Mouse (Mus musculus) large intestine, adult 2 months (tissue): ENCODE data around the gene Ache. TPM values are rescaled to one million over a fixed set of nuclear protein-coding genes. Genes with fewer than 3 reads are reported as not detected.

ENCODE experiments used
- DNase-seq: peaks from one replicate; pipeline ENCODE4 v3.0.0-alpha.2; 2012; ENCODE audit warnings: low read depth, low spot score
- WGBS: fragments of 180-500 bp; shearing (Covaris S2); methylation state at CpG from one replicate; pipeline ENCODE4 v1.1.7; 2018; 5-methylcytosine and 5-hydroxymethylcytosine counted together
- polyA plus RNA-seq: library from polyadenylated mRNA; depleted of rRNA; stranded (reverse); fragments of >200 nt; gene quantifications from 2 replicates; pipeline ENCODE4 v1.2.3, GENCODE M21; 2012

Ache gene
- polyA plus RNA-seq, 1 experiment = 5.2 TPM

DNA sequence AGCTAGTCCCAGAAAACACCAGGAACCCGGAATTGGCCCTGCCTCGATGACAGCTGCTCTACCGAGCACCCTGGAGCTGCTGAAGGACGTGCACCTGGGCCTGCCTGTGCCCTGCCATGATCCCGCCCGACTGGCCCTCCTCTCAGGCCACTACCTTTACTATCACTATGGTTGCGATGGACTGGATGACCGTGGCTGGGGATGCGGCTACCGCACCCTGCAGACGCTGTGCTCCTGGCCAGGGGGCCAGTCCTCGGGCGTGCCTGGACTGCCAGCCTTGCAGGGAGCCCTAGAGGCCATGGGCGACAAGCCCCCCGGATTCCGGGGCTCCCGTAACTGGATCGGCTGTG, 7.4 kb downstream of the Ache start:
- no peak for DNase-seq
- WGBS = 9% methylated on average over 18 of the region's 18 CpGs

DNA sequence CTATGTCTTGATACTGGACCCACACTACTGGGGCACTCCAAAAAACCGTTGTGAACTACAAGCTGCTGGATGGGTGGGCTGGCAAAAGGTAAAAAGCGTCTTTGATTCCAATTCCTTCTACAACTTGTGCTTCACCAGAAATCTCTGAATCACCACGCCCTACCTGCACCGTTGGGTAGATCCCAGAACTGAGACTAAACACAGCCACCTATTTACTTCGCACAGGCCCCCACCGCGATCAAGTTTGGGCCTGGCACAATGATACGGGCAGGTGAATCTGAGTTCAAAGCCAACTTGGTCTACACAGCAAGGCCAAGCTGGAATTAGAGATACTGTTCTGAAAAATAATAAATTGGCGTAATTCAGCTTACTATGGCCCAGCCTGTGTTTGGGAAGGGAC, 8.0 kb downstream of the Ache start:
- WGBS = 68% methylated on average over 9 of the region's 9 CpGs
- no peak for DNase-seq

- no peak for DNase-seq
- 90% methylated on average over 15 of the region's 15 CpGs for WGBS
Measured at GRCm38 (mm10) chr5:137295712-137296111, 8.4 kb downstream of the Ache start.

GRCm38 (mm10) chr5:137297126-137297525, 9.8 kb downstream of the Ache start:
- 91% methylated on average over 14 of the region's 14 CpGs for WGBS
- no peak for DNase-seq

DNA sequence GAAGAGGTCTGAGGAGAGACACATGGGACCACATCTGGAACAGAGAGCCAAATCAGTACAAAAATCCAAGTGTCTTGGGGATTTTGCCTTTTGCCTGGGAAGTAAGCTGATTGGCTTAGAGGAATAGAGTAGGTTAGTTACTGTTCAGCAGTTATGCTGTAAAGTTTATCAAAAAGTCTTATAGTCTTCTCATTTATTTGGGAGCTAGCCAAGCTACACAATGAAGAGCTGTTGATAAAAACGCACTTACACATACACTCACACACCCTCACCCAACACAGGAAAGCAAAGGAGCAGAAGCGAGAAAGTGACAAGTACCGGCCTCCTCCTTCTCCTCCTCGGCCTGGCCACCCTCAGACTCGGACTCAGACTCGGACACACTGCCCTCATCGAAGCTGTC, 11.9 kb downstream of the Ache start:
- DNase-seq = no peak
- WGBS = 59% methylated on average over 7 of the region's 7 CpGs

- DNase-seq = no peak
- WGBS = 77% methylated on average over 21 of the region's 21 CpGs
Measured at GRCm38 (mm10) chr5:137301253-137301652, 13.9 kb downstream of the Ache start.

- 86% methylated on average over 4 of the region's 4 CpGs for WGBS
- DNase-seq = no peak
Measured at GRCm38 (mm10) chr5:137303609-137304008, 16.3 kb downstream of the Ache start.

DNA sequence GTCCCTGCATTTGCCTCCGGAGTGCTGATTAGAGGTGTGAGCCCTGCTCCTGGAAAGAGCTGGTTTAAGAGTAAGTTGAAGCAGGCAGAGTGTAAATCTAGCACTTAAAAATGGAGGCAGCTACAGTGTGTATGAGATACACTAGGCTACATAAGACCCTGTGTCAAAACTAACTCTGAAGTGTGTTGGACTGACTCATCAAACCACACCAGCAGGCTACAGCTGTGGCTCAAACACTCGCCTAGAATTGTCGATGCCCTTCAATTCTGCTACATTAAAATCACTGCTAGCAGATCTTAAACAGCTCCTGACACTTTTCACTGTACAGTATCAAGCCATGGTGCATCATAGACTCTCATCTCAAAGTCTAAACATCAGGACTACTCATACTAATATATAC, 16.8 kb downstream of the Ache start:
- WGBS = 54% methylated on average over 3 of the region's 3 CpGs
- DNase-seq = no peak

DNA sequence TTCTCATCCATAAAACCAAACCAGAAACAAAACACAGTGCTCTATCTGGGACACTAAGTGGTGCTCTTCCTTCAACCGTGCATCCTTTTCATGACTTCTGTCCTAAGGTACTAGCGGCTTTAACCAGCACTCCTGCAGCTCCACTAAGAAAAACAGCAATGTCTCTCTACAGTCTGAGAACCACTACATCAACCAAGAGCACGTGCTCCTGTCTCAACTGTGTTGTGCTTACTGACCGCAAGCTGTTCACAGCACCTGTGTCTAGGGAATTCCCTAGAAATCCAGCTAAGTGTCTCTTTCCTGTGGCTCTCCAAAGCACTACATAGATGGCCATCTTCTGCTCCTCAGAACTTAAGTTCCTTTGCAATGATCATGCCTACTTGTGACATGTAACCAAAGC, 17.5 kb downstream of the Ache start:
- 37% methylated on average over 4 of the region's 4 CpGs for WGBS
- DNase-seq = no peak

DNA sequence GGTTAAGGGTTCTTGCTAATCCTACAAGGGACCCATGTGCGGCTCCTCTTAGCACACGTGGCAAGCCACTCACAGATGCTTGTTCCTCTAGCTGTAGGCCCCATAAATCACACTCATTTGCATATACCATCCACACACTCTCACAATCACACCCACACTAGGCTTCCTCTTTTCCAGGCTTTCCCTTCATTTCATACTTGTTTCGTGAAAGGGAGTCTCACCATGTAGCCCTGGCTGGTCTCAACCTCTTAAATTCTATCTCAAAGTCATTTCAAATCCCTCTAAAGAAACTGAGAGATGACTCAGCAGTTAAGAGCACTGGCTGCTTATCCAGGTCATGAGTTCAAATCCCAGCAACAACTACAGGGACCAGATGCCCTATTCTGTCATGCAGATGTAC, 18.5 kb downstream of the Ache start:
- DNase-seq = no peak
- WGBS = 44% methylated on average over 3 of the region's 3 CpGs

- 2% methylated on average over 12 of the region's 12 CpGs for WGBS
Measured at GRCm38 (mm10) chr5:137306439-137307005, 19.2 kb downstream of the Ache start.

DNA sequence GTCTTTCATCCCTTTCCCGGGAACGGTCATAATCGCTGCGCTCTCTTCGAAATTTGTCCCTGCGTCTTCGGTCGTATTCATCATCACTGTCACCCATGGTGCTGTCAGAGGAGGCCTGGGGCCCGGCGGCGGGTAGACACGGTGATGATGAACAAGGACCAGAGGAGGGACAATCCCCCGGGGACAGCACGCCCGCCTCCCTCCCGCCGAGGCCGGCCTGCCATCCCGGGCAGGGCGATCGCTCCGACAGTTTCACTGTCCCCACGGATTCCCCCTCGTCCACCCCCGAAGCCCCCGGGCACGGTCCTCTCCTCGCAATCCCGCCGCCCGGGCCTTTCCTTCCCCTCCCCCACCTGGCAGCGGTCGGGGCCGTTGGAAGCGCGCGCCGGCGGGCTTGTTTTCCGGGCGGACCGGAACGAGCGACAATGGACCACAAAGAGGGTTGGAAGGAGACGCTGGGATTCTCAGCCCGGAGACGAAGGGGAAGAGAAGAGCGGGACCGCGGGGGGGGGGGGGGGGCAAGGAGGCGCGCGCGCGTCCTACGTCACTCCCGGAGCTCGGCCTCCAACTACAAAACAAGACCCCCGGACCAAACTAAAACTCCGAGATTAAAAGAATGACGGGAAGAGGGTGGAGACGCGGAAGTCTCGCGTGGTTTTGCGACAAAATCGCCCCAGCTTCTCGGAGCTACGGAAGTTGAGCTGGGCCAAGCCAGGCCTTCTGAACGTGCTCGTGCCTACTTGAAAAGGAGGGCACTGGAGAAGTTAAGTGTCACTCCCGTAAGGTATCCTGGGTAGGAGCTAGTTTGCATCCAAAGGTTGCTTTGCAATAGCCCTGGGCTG, 20.0 kb downstream of the Ache start, which contains the start of gene Srrt:
Gene Srrt, minus strand, starts transcription at position 604 of the 842 bp plus-strand sequence.
- under 1% methylated on average over 72 of the region's 72 CpGs for WGBS
- DNase-seq = no peak

More at GRCm38 (mm10) chr5:137306439-137307005, 19.2 kb downstream of the Ache start:
- no peak for DNase-seq

DNA sequence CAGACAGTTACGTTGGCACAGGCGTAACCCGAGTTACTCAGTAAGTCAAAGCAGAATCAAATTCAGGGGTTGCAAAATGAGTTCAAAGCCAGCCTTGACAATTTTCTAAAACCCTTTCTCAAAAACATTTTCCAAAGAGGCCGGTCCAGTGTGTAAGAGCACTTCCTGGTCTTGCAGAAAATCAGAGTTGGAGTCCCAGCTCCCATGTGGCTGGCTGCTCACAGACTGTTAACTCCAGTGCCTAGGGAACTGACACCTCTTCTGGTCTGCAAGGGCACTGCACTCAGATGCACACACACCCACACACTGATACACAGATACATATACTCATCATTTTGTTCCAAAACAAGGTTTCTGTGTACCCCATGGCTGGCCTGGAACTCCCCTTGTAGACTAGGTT, 21.0 kb downstream of the Ache start:
- DNase-seq = no peak
- 97% methylated on average over 4 of the region's 4 CpGs for WGBS

DNA sequence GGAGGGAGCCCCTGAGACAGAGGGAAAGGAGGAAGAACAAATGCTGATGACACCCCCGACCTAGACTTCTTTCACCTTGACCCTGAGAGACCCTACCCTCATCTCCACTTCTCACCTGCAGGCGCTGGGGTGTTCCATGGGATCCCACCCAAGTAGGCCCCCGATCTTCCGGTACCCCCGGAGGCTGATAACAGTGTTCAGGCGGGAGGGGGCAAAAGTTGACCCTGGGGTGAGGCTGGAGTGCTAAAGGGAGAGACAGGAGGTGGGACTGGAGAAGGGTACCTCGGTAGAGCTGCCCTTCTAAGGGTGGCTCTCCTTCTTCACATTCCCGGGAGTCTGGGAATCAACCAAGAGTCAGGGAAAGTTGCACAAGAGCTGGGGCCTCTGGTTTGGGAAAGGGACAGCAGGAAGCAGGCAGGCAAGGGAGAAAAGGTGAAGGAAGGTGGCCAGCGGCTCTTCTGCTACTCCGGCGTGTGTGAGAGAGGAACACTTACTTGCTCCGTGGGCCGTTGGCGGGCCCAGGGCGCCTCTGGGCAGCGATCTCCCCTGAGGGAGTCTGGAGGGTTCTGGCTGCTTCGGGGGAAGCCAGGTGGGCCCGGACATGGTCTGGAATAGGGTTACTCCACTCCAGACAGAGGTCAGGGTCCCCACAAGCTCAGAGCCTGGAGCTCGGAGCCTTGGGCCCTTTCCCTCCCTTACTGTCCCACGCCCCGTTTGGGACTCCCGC, 26.3 kb downstream of the Ache start:
- 5% methylated on average over 22 of the region's 22 CpGs for WGBS
- DNase-seq = no peak

GRCm38 (mm10) chr5:137314193-137315083, 27.1 kb downstream of the Ache start, which contains the start of gene Trip6:
TSS of gene Trip6 (minus strand) at chr5:137314404.
- no peak for DNase-seq
- WGBS = 34% methylated on average over 30 of the region's 30 CpGs

DNA sequence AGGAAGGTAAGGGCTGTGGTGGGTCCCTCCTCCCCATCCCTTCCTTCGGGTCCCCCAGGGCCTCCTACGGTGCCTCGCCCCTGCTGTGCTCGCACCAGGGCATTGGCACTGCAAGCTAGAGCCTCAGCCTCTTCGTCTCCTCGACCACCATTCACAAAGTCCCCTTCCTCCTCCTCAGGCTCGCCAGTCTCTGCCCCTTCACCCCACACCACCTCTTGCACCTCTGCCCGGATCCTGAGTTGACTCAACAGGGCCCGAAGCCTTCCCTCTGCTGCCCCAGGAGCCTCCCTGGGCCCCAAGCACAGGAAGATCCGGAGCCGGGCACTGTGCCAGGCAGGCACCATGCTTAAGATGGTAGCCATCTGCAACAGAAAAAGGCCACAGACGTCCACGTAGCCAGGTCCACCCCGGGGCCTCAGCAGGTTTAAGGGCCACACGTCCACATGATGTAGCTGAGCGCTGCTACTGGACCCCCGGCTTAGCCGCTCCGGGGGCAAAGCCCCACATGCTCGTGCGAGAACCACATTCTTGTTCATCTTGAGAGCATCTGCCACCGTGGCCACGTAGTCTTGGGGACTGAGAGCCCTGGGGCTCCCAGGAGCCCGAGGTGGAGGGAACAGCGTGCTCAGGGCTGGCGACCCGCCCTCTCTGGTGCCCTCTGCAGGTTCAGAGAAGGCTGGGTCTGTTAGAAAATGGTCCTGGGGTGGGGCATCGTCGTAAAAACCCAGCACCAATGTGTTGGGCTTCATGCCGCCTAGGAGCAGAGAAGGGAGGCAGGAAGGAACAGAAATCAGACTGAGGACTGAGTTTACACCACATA, 28.0 kb downstream of the Ache start:
- no peak for DNase-seq
- 46% methylated on average over 30 of the region's 30 CpGs for WGBS

DNA sequence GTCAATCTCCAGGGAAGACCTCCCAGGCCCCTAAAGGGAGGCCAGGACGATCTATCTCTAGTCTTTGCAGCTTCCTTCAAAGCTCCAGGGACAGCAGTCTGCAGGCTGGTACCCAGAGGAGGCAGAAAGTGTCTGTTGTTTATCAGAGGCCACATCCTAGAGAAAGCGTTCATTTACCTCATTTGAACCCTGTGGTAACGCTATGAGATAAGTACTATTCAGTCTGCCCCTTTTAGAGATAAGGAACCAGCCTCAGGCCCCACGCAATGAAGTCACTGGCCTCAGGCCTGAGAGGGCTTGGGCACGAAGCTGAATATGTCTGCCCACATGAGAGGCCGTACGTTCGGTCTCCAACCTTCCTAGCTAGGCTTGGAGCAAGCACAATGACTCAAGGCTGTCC, 30.0 kb downstream of the Ache start:
- no peak for DNase-seq
- 93% methylated on average over 8 of the region's 8 CpGs for WGBS

DNA sequence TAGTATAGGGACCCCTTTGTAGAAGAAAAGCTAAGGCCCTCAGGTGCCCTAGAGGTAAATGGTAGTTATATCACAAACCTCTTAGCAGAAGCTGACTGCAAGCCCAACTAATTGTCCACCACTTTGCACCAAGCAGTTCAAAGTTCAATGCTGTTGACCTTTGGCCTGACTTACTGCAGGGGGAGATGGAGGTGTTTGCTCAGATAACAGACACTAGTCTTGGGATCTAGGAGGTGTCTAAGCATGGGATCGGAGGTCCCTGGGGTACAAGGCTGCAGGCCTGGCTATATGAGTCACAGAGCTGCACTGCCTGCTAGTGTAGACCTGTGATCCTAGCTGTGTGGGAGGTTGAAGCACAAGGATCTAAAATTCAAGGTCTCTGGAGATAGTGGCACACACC, 31.3 kb downstream of the Ache start:
- 29% methylated on average over 1 of the region's 1 CpGs for WGBS
- no peak for DNase-seq

GRCm38 (mm10) chr5:137320996-137321395, 33.7 kb downstream of the Ache start:
- WGBS = 95% methylated on average over 3 of the region's 3 CpGs
- DNase-seq = no peak
